Comparison of ENCODE assay signal across 26 mouse cellular contexts in the genomic region with DNA sequence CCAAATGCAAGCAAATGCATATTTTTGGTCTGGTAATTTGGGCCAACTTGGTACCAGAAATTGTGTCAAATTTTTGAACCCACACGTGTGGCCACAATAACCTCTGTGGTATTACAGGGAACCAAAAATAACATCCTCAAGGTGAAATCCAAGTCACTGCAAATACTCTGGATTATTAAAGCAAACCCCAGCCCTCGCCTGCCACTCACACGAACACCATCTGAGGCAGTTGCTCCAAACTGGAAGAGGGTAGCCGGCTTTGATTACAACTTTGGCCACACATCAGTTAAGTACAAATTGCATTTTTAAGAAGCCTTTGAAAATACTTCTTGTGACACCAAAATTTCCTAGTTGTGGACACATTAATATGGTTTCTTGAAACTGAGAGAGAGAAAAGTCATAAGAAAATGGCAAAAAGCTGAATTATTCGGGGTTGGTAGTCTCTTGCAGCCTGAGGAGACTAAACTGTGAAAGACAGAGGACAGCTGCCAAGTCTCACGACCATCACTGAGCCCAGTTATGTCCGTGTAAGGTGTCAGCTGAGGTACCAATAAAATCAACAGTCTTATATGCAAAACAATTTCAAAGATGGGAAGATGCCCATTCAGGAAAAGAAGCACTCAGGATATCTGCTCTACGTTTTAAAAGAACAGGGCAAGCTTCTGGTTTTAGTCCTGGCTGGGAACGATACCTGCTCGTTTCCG. TPM values are rescaled to one million over a fixed set of nuclear protein-coding genes. Genes with fewer than 3 reads are reported as not detected.
DNase-seq lines count a peak whose midpoint lies in the region; ATAC-seq and TF ChIP-seq lines count a peak whose summit lies in the region.
"Had no signal": no experiment of that assay in that cellular context is flagged by ENCODE, and none has a peak within 500 bp of the region (broad histone marks: within the 10 kb centered on the region; RNA-seq: fewer than 3 reads in every experiment).

No protein-coding gene starts in this region.

- no peaks in the 10 kb centered on the region for H3K9me3 ChIP-seq in forebrain, embryonic 16.5 days (ENCODE audit: control insufficient read depth, low read length)
- no peaks in the 10 kb centered on the region for H3K9me3 ChIP-seq in forebrain, embryonic 14.5 days (replicated peaks; ENCODE audit: control insufficient read depth, low read length)
- H3K9me3 ChIP-seq in lung, embryonic 14.5 days (ENCODE audit: low read depth, low read length) = no peaks in the 10 kb centered on the region
- H3K9me3 ChIP-seq: embryonic facial prominence, embryonic 12.5 days; forebrain, embryonic 12.5 days had no signal

- H3K4me1 ChIP-seq in forebrain, embryonic 16.5 days (replicated peaks; ENCODE audit: control insufficient read depth, insufficient read depth, low read length) = peaks cover 13% of the 10 kb centered on the region
- peaks cover 6% of the 10 kb centered on the region for H3K4me1 ChIP-seq in forebrain, embryonic 14.5 days (ENCODE audit: control insufficient read depth, insufficient read depth, low read length)
- H3K4me1 ChIP-seq in heart, adult 2 months (ENCODE audit: control insufficient read depth, insufficient read depth, low read length) = peaks cover 16% of the 10 kb centered on the region
- peaks cover 12% of the 10 kb centered on the region; the same call in 1 of the 2 replicates for H3K4me1 ChIP-seq in lung, embryonic 14.5 days (ENCODE audit: insufficient read depth)

- no peak overlapping the region for H3K27ac ChIP-seq in forebrain, embryonic 16.5 days (ENCODE audit: low read length)
- H3K27ac ChIP-seq in forebrain, embryonic 14.5 days (ENCODE audit: low read depth, low read length) = no peak overlapping the region
- H3K27ac ChIP-seq in heart, adult 2 months = peak overlapping the region; percentile 20
- H3K27ac ChIP-seq in lung, embryonic 14.5 days (ENCODE audit: low read depth) = no peak overlapping the region
- H3K27ac ChIP-seq: embryonic facial prominence, embryonic 12.5 days; forebrain, embryonic 12.5 days; hindbrain, embryonic 14.5 days; hindbrain, postnatal 0 days had no signal

- WGBS in forebrain, embryonic 16.5 days = 74% methylated on average over 11 of the region's 11 CpGs
- 80% methylated on average over 11 of the region's 11 CpGs for WGBS in forebrain, embryonic 14.5 days
- WGBS in heart, adult 2 months = 37% methylated on average over 11 of the region's 11 CpGs
- WGBS in lung, embryonic 14.5 days = 53% methylated on average over 11 of the region's 11 CpGs

- H3K4me3 ChIP-seq in forebrain, embryonic 16.5 days (replicated peaks; ENCODE audit: low read length) = no peak overlapping the region
- H3K4me3 ChIP-seq in forebrain, embryonic 14.5 days (ENCODE audit: low read depth, low read length) = no peak overlapping the region
- H3K4me3 ChIP-seq in heart, adult 2 months = no peak overlapping the region
- H3K4me3 ChIP-seq in lung, embryonic 14.5 days (ENCODE audit: low read depth, low read length) = no peak overlapping the region
- H3K4me3 ChIP-seq: embryonic facial prominence, embryonic 12.5 days; erythroblast, embryonic 14.5 days; forebrain, embryonic 12.5 days had no signal

- 0 out of 2 replicates have a peak overlapping the region, but pooled peaks have one; percentile 13 for H3K9ac ChIP-seq in forebrain, embryonic 16.5 days (replicated peaks; ENCODE audit: low read depth, low read length)
- H3K9ac ChIP-seq in forebrain, embryonic 14.5 days (ENCODE audit: low read length) = no peak overlapping the region
- H3K9ac ChIP-seq in heart, adult 2 months (ENCODE audit: low read depth, low read length) = no peak overlapping the region
- no peak overlapping the region for H3K9ac ChIP-seq in lung, embryonic 14.5 days
- H3K9ac ChIP-seq: embryonic facial prominence, embryonic 12.5 days; forebrain, embryonic 12.5 days; forebrain, postnatal 0 days; hindbrain, embryonic 14.5 days had no signal

- TF ChIP-seq POLR2A in heart, adult 2 months (IDR thresholded peaks at IDR 0.05; ENCODE audit: insufficient read depth, low read depth, low read length) = no peak

- no peak for ATAC-seq in forebrain, embryonic 16.5 days
- ATAC-seq in forebrain, embryonic 14.5 days = no peak
- ATAC-seq in lung, embryonic 14.5 days (ENCODE audit: insufficient read depth) = no peak
- ATAC-seq: forebrain, postnatal 0 days; hindbrain, postnatal 0 days; inflammation-experienced regulatory T-cells, adult 6 months; Patski had no signal

- H3K27me3 ChIP-seq in forebrain, embryonic 16.5 days (replicated peaks; ENCODE audit: control insufficient read depth, insufficient read depth, low read length) = no peaks in the 10 kb centered on the region
- no peaks in the 10 kb centered on the region for H3K27me3 ChIP-seq in forebrain, embryonic 14.5 days (replicated peaks; ENCODE audit: control insufficient read depth, insufficient read depth, low read length)
- no peaks in the 10 kb centered on the region for H3K27me3 ChIP-seq in heart, adult 2 months (ENCODE audit: control insufficient read depth, insufficient read depth, low read length)
- no peaks in the 10 kb centered on the region for H3K27me3 ChIP-seq in lung, embryonic 14.5 days (ENCODE audit: insufficient read depth, low read length)
- H3K27me3 ChIP-seq: CH12.LX; embryonic facial prominence, embryonic 12.5 days; forebrain, embryonic 12.5 days; Patski had no signal

- H3K79me2 ChIP-seq in heart, adult 2 months (replicated peaks; ENCODE audit: control insufficient read depth, insufficient read depth, low read length) = peaks cover 12% of the 10 kb centered on the region

- intact Hi-C loops in heart, adult 2 months (cut with DNase I) = no loop called here
- intact Hi-C loops in heart, postnatal 14 days (cut with DNase I) = no loop called here

- no peaks in the 10 kb centered on the region for H3K36me3 ChIP-seq in forebrain, embryonic 16.5 days (ENCODE audit: control insufficient read depth, insufficient read depth)
- no peaks in the 10 kb centered on the region for H3K36me3 ChIP-seq in forebrain, embryonic 14.5 days (ENCODE audit: control insufficient read depth, insufficient read depth, low read length)
- peaks cover 12% of the 10 kb centered on the region for H3K36me3 ChIP-seq in heart, adult 2 months (ENCODE audit: control insufficient read depth, insufficient read depth, low read length)
- no peaks in the 10 kb centered on the region for H3K36me3 ChIP-seq in lung, embryonic 14.5 days (ENCODE audit: insufficient read depth)
- H3K36me3 ChIP-seq: embryonic facial prominence, embryonic 12.5 days; forebrain, embryonic 12.5 days; G1E had no signal

- DNase-seq in forebrain, embryonic 14.5 days (ENCODE audit: low spot score) = no peak
- no peak for DNase-seq in heart, adult 2 months
- DNase-seq in heart, postnatal 14 days = no peak
- DNase-seq in lung, embryonic 14.5 days = peak; percentile 48
- DNase-seq in lung, postnatal 25 days (ENCODE audit: low spot score) = no peak
- no peak for DNase-seq in right cerebral cortex, postnatal 14 days
- DNase-seq: adrenal gland, postnatal 10 days; adrenal gland, postnatal 36 days; B cell, adult 2 months; cerebellum, adult 18-20 months; cerebellum, adult 9-10 months; cerebellum, postnatal 14 days; forebrain, postnatal 0 days; gastrocnemius, postnatal 36 days; heart, postnatal 4 days; kidney, adult 11 months had no signal

- no peak for TF ChIP-seq EP300 in heart, adult 2 months (IDR thresholded peaks at IDR 0.05; ENCODE audit: insufficient read depth, low read depth, low read length)

- no peak overlapping the region for H3K4me2 ChIP-seq in forebrain, embryonic 16.5 days (ENCODE audit: low read length)
- no peak overlapping the region for H3K4me2 ChIP-seq in forebrain, embryonic 14.5 days (ENCODE audit: low read length)
- no peak overlapping the region for H3K4me2 ChIP-seq in lung, embryonic 14.5 days
- H3K4me2 ChIP-seq: embryonic facial prominence, embryonic 12.5 days; forebrain, embryonic 12.5 days; hindbrain, embryonic 14.5 days had no signal

- TF ChIP-seq CTCF in heart, adult 2 months (IDR thresholded peaks at IDR 0.05) = no peak
- TF ChIP-seq CTCF in lung, embryonic 14.5 days (IDR thresholded peaks at IDR 0.05; ENCODE audit: low read depth) = no peak

RNA-seq across cellular contexts. Expression of a gene that starts 18.3 kb away (rescaled TPM):
- 132 and 139 TPM in 2 replicates for polyA plus RNA-seq in forebrain, embryonic 16.5 days (2015; fragmentation: Nextera tagmentation; extraction: Ambion mirVana)
- 69.4 and 92.3 TPM in 2 replicates for polyA plus RNA-seq in forebrain, embryonic 14.5 days (2014; fragmentation: Nextera tagmentation; extraction: Ambion mirVana)
- 10 to 100 TPM; 52.3 to 55.2 TPM for total RNA-seq in heart, adult 2 months (2021)
- 29.5 and 46.9 TPM in 2 replicates for polyA plus RNA-seq in heart, adult 2 months (2012; rRNA removed)
- total RNA-seq in heart, postnatal 14 days (2021) = 10 to 100 TPM; 73.0 to 77.0 TPM
- polyA plus RNA-seq in lung, embryonic 14.5 days (2014; fragmentation: Nextera tagmentation; extraction: Ambion mirVana) = 83.2 and 83.3 TPM in 2 replicates
- polyA plus RNA-seq: G1E had no signal
